Mouse (Mus musculus): ENCODE data around the gene Slco4c1.

Slco4c1 gene

GRCm38 (mm10) chr1:96871528-96872360, at the start of gene Slco4c1:
Gene Slco4c1 (minus strand): TSS chr1:96872171.
- peak; percentile 53 to 69 for DNase-seq

- DNase-seq, result no peak
Measured at GRCm38 (mm10) chr1:96917333-96917732, 45.4 kb upstream of the Slco4c1 start.

GRCm38 (mm10) chr1:96883788-96884187, 11.8 kb upstream of the Slco4c1 start:
- no peak for DNase-seq

GRCm38 (mm10) chr1:96878572-96878971, 6.6 kb upstream of the Slco4c1 start:
- no peak for DNase-seq

- DNase-seq, result no peak
Measured at GRCm38 (mm10) chr1:96876076-96876475, 4.1 kb upstream of the Slco4c1 start.

- no peak for DNase-seq
Measured at GRCm38 (mm10) chr1:96874636-96875035, 2.7 kb upstream of the Slco4c1 start.

- no peak for DNase-seq
Measured at GRCm38 (mm10) chr1:96872361-96872693, 356 bp upstream of the Slco4c1 start.

- no peak for DNase-seq
Measured at GRCm38 (mm10) chr1:96870764-96871307, 1.1 kb downstream of the Slco4c1 start.

GRCm38 (mm10) chr1:96868722-96869121, 3.2 kb downstream of the Slco4c1 start:
- no peak for DNase-seq

- DNase-seq, result no peak
Measured at GRCm38 (mm10) chr1:96866002-96866401, 6.0 kb downstream of the Slco4c1 start.

- DNase-seq, result no peak
Measured at GRCm38 (mm10) chr1:96864120-96864519, 7.9 kb downstream of the Slco4c1 start.

GRCm38 (mm10) chr1:96859995-96860684, 11.8 kb downstream of the Slco4c1 start:
- DNase-seq, result no peak

- peak; percentile 19 to 64 for DNase-seq
Measured at GRCm38 (mm10) chr1:96853541-96853940, 18.4 kb downstream of the Slco4c1 start.

- DNase-seq, result no peak
Measured at GRCm38 (mm10) chr1:96849101-96849500, 22.9 kb downstream of the Slco4c1 start.

GRCm38 (mm10) chr1:96848606-96849005, 23.4 kb downstream of the Slco4c1 start:
- DNase-seq, result no peak

- DNase-seq, result no peak
Measured at GRCm38 (mm10) chr1:96846727-96847126, 25.2 kb downstream of the Slco4c1 start.

GRCm38 (mm10) chr1:96805287-96805727, 66.7 kb downstream of the Slco4c1 start:
- DNase-seq, result peak in 1 of 2 experiments; percentile 2

- DNase-seq, result no peak
Measured at GRCm38 (mm10) chr1:96801595-96801994, 70.4 kb downstream of the Slco4c1 start.

- DNase-seq, result no peak
Measured at GRCm38 (mm10) chr1:96794690-96795089, 77.3 kb downstream of the Slco4c1 start.

GRCm38 (mm10) chr1:96794290-96794689, 77.7 kb downstream of the Slco4c1 start:
- no peak for DNase-seq

GRCm38 (mm10) chr1:96789268-96789667, 82.7 kb downstream of the Slco4c1 start:
- no peak for DNase-seq

GRCm38 (mm10) chr1:96774174-96774573, 97.8 kb downstream of the Slco4c1 start:
- DNase-seq, result no peak

GRCm38 (mm10) chr1:96773712-96774111, 98.3 kb downstream of the Slco4c1 start:
- DNase-seq, result no peak

GRCm38 (mm10) chr1:96770283-96770682, 101.7 kb downstream of the Slco4c1 start:
- no peak for DNase-seq

Measured in kidney, adult 8-10 months (tissue).